Mouse (Mus musculus): ENCODE measurements around the gene Fcgrt.
"Not testable (repeated sequence)": the region's sequence is repeated elsewhere in the genome, so short reads cannot be mapped to it uniquely, and the experiment has no call there.

Fcgrt gene

GRCm38 (mm10) chr7:45103652-45104180 lies at the start of gene Fcgrt:
Gene Fcgrt, minus strand, starts transcription at chr7:45103851.
- DNase-seq (ENCODE audit: low spot score) = no peak

- not testable (repeated sequence) for DNase-seq (ENCODE audit: low spot score)
Measured at GRCm38 (mm10) chr7:45153052-45153451, 49.4 kb upstream of the Fcgrt start.

- DNase-seq (ENCODE audit: low spot score) = no peak
Measured at GRCm38 (mm10) chr7:45151303-45151702, 47.7 kb upstream of the Fcgrt start.

GRCm38 (mm10) chr7:45150321-45150720 lies 46.7 kb upstream of the Fcgrt start:
- DNase-seq (ENCODE audit: low spot score) = no peak

GRCm38 (mm10) chr7:45149545-45149944 lies 45.9 kb upstream of the Fcgrt start:
- no peak for DNase-seq (ENCODE audit: low spot score)

GRCm38 (mm10) chr7:45148534-45149098 lies 45.0 kb upstream of the Fcgrt start:
- no peak for DNase-seq (ENCODE audit: low spot score)

- DNase-seq (ENCODE audit: low spot score) = no peak
Measured at GRCm38 (mm10) chr7:45147899-45148298, 44.2 kb upstream of the Fcgrt start.

GRCm38 (mm10) chr7:45147267-45147666 lies 43.6 kb upstream of the Fcgrt start:
- DNase-seq (ENCODE audit: low spot score) = no peak

GRCm38 (mm10) chr7:45145460-45145859 lies 41.8 kb upstream of the Fcgrt start:
- DNase-seq (ENCODE audit: low spot score) = no peak

GRCm38 (mm10) chr7:45144368-45145174 lies 40.9 kb upstream of the Fcgrt start:
- no peak for DNase-seq (ENCODE audit: low spot score)

GRCm38 (mm10) chr7:45141914-45142313 lies 38.3 kb upstream of the Fcgrt start:
- no peak for DNase-seq (ENCODE audit: low spot score)

GRCm38 (mm10) chr7:45141319-45141718 lies 37.7 kb upstream of the Fcgrt start:
- no peak for DNase-seq (ENCODE audit: low spot score)

GRCm38 (mm10) chr7:45139904-45140723 lies 36.5 kb upstream of the Fcgrt start:
- no peak for DNase-seq (ENCODE audit: low spot score)

- DNase-seq (ENCODE audit: low spot score) = no peak
Measured at GRCm38 (mm10) chr7:45138403-45138802, 34.8 kb upstream of the Fcgrt start.

- no peak for DNase-seq (ENCODE audit: low spot score)
Measured at GRCm38 (mm10) chr7:45137171-45138006, 33.7 kb upstream of the Fcgrt start.

GRCm38 (mm10) chr7:45135993-45136567 lies 32.4 kb upstream of the Fcgrt start, which contains the start of the genes Gm45713 and Flt3l:
Gene Gm45713, minus strand, starts transcription at chr7:45136231.
Gene Flt3l, minus strand, starts transcription at chr7:45136432.
- peak; percentile 92 for DNase-seq (ENCODE audit: low spot score)

GRCm38 (mm10) chr7:45135370-45135769 lies 31.7 kb upstream of the Fcgrt start:
- no peak for DNase-seq (ENCODE audit: low spot score)

GRCm38 (mm10) chr7:45134544-45135026 lies 30.9 kb upstream of the Fcgrt start:
- DNase-seq (ENCODE audit: low spot score) = peak; percentile 51

GRCm38 (mm10) chr7:45133446-45134159 lies 30.0 kb upstream of the Fcgrt start:
- DNase-seq (ENCODE audit: low spot score) = no peak

GRCm38 (mm10) chr7:45131850-45132249 lies 28.2 kb upstream of the Fcgrt start:
- no peak for DNase-seq (ENCODE audit: low spot score)
